Mouse (Mus musculus): ENCODE measurements around the gene Lbx1. TPM values are rescaled to one million over a fixed set of nuclear protein-coding genes. Genes with fewer than 3 reads are reported as not detected.

Gene Lbx1
- polyA plus RNA-seq, 1 experiment, result not detected

GRCm38 (mm10) chr19:45242348-45243263 lies 7.0 kb upstream of the Lbx1 start:
- H3K4me3 ChIP-seq (ENCODE audit: low read depth, low read length), result peak overlapping the region; percentile 7; the same call in 1 of the 2 replicates
- no peaks in the 10 kb centered on the region for H3K4me1 ChIP-seq (ENCODE audit: control insufficient read depth, insufficient read depth, low read length)
- peaks cover 15% of the 10 kb centered on the region for H3K27me3 ChIP-seq (ENCODE audit: control insufficient read depth, insufficient read depth, low read length, poor library complexity, severe bottlenecking)
- no peak overlapping the region for H3K27ac ChIP-seq (ENCODE audit: insufficient read depth, low read length)
- peak overlapping the region; percentile 33; the same call in 1 of the 2 replicates for H3K9ac ChIP-seq (ENCODE audit: low read depth, poor library complexity, severe bottlenecking)
- H3K36me3 ChIP-seq (ENCODE audit: control insufficient read depth, insufficient read depth, low read length, poor library complexity, severe bottlenecking), result no peaks in the 10 kb centered on the region
- no peak for TF ChIP-seq CTCF (IDR thresholded peaks at IDR 0.05; ENCODE audit: low read depth, low read length)
- TF ChIP-seq POLR2A (IDR thresholded peaks at IDR 0.05; ENCODE audit: insufficient read depth, low read length), result no peak
- TF ChIP-seq EP300 (IDR thresholded peaks at IDR 0.05; ENCODE audit: insufficient read depth, low read depth, low read length), result no peak
- no peaks in the 10 kb centered on the region for H3K9me3 ChIP-seq (replicated peaks; ENCODE audit: control insufficient read depth, insufficient read depth, low read length, poor library complexity, severe bottlenecking)

- peaks cover 20% of the 10 kb centered on the region for H3K27me3 ChIP-seq (ENCODE audit: control insufficient read depth, insufficient read depth, low read length, poor library complexity, severe bottlenecking)
- H3K9ac ChIP-seq (ENCODE audit: low read depth, poor library complexity, severe bottlenecking), result no peak overlapping the region
- H3K4me3 ChIP-seq (ENCODE audit: low read depth, low read length), result no peak overlapping the region
- H3K36me3 ChIP-seq (ENCODE audit: control insufficient read depth, insufficient read depth, low read length, poor library complexity, severe bottlenecking), result no peaks in the 10 kb centered on the region
- TF ChIP-seq POLR2A (IDR thresholded peaks at IDR 0.05; ENCODE audit: insufficient read depth, low read length) (no peak), CTCF (IDR thresholded peaks at IDR 0.05; ENCODE audit: low read depth, low read length) (no peak), EP300 (IDR thresholded peaks at IDR 0.05; ENCODE audit: insufficient read depth, low read depth, low read length) (no peak)
- no peak overlapping the region for H3K27ac ChIP-seq (ENCODE audit: insufficient read depth, low read length)
- H3K4me1 ChIP-seq (ENCODE audit: control insufficient read depth, insufficient read depth, low read length), result no peaks in the 10 kb centered on the region
- H3K9me3 ChIP-seq (replicated peaks; ENCODE audit: control insufficient read depth, insufficient read depth, low read length, poor library complexity, severe bottlenecking), result no peaks in the 10 kb centered on the region
Measured at GRCm38 (mm10) chr19:45242017-45242347, 6.4 kb upstream of the Lbx1 start.

- Histone ChIP-seq H3K27ac (ENCODE audit: insufficient read depth, low read length) (no peak overlapping the region), H3K4me3 (ENCODE audit: low read depth, low read length) (no peak overlapping the region), H3K4me1 (ENCODE audit: control insufficient read depth, insufficient read depth, low read length) (no peaks in the 10 kb centered on the region), H3K27me3 (ENCODE audit: control insufficient read depth, insufficient read depth, low read length, poor library complexity, severe bottlenecking) (peaks cover 37% of the 10 kb centered on the region), H3K9me3 (replicated peaks; ENCODE audit: control insufficient read depth, insufficient read depth, low read length, poor library complexity, severe bottlenecking) (no peaks in the 10 kb centered on the region), H3K9ac (ENCODE audit: low read depth, poor library complexity, severe bottlenecking) (no peak overlapping the region), H3K36me3 (ENCODE audit: control insufficient read depth, insufficient read depth, low read length, poor library complexity, severe bottlenecking) (no peaks in the 10 kb centered on the region)
- TF ChIP-seq EP300 (IDR thresholded peaks at IDR 0.05; ENCODE audit: insufficient read depth, low read depth, low read length) (no peak), CTCF (IDR thresholded peaks at IDR 0.05; ENCODE audit: low read depth, low read length) (no peak), POLR2A (IDR thresholded peaks at IDR 0.05; ENCODE audit: insufficient read depth, low read length) (no peak)
Measured at GRCm38 (mm10) chr19:45240026-45240425, 4.4 kb upstream of the Lbx1 start.

GRCm38 (mm10) chr19:45239191-45239590 lies 3.6 kb upstream of the Lbx1 start:
- no peak overlapping the region for H3K4me3 ChIP-seq (ENCODE audit: low read depth, low read length)
- peaks cover 43% of the 10 kb centered on the region for H3K27me3 ChIP-seq (ENCODE audit: control insufficient read depth, insufficient read depth, low read length, poor library complexity, severe bottlenecking)
- TF ChIP-seq CTCF (IDR thresholded peaks at IDR 0.05; ENCODE audit: low read depth, low read length), result no peak
- TF ChIP-seq EP300 (IDR thresholded peaks at IDR 0.05; ENCODE audit: insufficient read depth, low read depth, low read length), result no peak
- no peak for TF ChIP-seq POLR2A (IDR thresholded peaks at IDR 0.05; ENCODE audit: insufficient read depth, low read length)
- no peaks in the 10 kb centered on the region for H3K36me3 ChIP-seq (ENCODE audit: control insufficient read depth, insufficient read depth, low read length, poor library complexity, severe bottlenecking)
- no peaks in the 10 kb centered on the region for H3K9me3 ChIP-seq (replicated peaks; ENCODE audit: control insufficient read depth, insufficient read depth, low read length, poor library complexity, severe bottlenecking)
- H3K4me1 ChIP-seq (ENCODE audit: control insufficient read depth, insufficient read depth, low read length), result no peaks in the 10 kb centered on the region
- no peak overlapping the region for H3K27ac ChIP-seq (ENCODE audit: insufficient read depth, low read length)
- no peak overlapping the region for H3K9ac ChIP-seq (ENCODE audit: low read depth, poor library complexity, severe bottlenecking)

GRCm38 (mm10) chr19:45237665-45238209 lies 2.1 kb upstream of the Lbx1 start:
- TF ChIP-seq CTCF (IDR thresholded peaks at IDR 0.05; ENCODE audit: low read depth, low read length) (no peak), EP300 (IDR thresholded peaks at IDR 0.05; ENCODE audit: insufficient read depth, low read depth, low read length) (no peak), POLR2A (IDR thresholded peaks at IDR 0.05; ENCODE audit: insufficient read depth, low read length) (no peak)
- no peak overlapping the region for H3K27ac ChIP-seq (ENCODE audit: insufficient read depth, low read length)
- peaks cover 56% of the 10 kb centered on the region for H3K27me3 ChIP-seq (ENCODE audit: control insufficient read depth, insufficient read depth, low read length, poor library complexity, severe bottlenecking)
- H3K4me3 ChIP-seq (ENCODE audit: low read depth, low read length), result no peak overlapping the region
- no peaks in the 10 kb centered on the region for H3K9me3 ChIP-seq (replicated peaks; ENCODE audit: control insufficient read depth, insufficient read depth, low read length, poor library complexity, severe bottlenecking)
- no peak overlapping the region for H3K9ac ChIP-seq (ENCODE audit: low read depth, poor library complexity, severe bottlenecking)
- H3K4me1 ChIP-seq (ENCODE audit: control insufficient read depth, insufficient read depth, low read length), result no peaks in the 10 kb centered on the region
- no peaks in the 10 kb centered on the region for H3K36me3 ChIP-seq (ENCODE audit: control insufficient read depth, insufficient read depth, low read length, poor library complexity, severe bottlenecking)

GRCm38 (mm10) chr19:45237099-45237498 lies 1.5 kb upstream of the Lbx1 start:
- TF ChIP-seq EP300 (IDR thresholded peaks at IDR 0.05; ENCODE audit: insufficient read depth, low read depth, low read length), result no peak
- no peak for TF ChIP-seq POLR2A (IDR thresholded peaks at IDR 0.05; ENCODE audit: insufficient read depth, low read length)
- TF ChIP-seq CTCF (IDR thresholded peaks at IDR 0.05; ENCODE audit: low read depth, low read length), result no peak
- Histone ChIP-seq H3K4me3 (ENCODE audit: low read depth, low read length) (no peak overlapping the region), H3K9ac (ENCODE audit: low read depth, poor library complexity, severe bottlenecking) (no peak overlapping the region)

More at GRCm38 (mm10) chr19:45237099-45237498, 1.5 kb upstream of the Lbx1 start:
- Histone ChIP-seq H3K36me3 (ENCODE audit: control insufficient read depth, insufficient read depth, low read length, poor library complexity, severe bottlenecking) (no peaks in the 10 kb centered on the region), H3K9me3 (replicated peaks; ENCODE audit: control insufficient read depth, insufficient read depth, low read length, poor library complexity, severe bottlenecking) (no peaks in the 10 kb centered on the region), H3K4me1 (ENCODE audit: control insufficient read depth, insufficient read depth, low read length) (no peaks in the 10 kb centered on the region), H3K27me3 (ENCODE audit: control insufficient read depth, insufficient read depth, low read length, poor library complexity, severe bottlenecking) (peaks cover 57% of the 10 kb centered on the region), H3K27ac (ENCODE audit: insufficient read depth, low read length) (no peak overlapping the region)
